Mouse (Mus musculus) liver, embryonic 14.5 days (tissue): ENCODE measurements around the gene Ano10.

Experiments used
- CTCF ChIP-seq: IDR thresholded peaks from 2 replicates; pipeline ENCODE4 v1.5.1; 2016; ENCODE audit warnings: antibody characterized with exemption, low read depth, control low read depth
- EP300 ChIP-seq: IDR thresholded peaks from 2 replicates; pipeline ENCODE4 v1.6.1; 2016; ENCODE audit warnings: antibody characterized with exemption, low read depth

GRCm38 (mm10) chr9:122247430-122248027 is 46.7 kb downstream of the Ano10 start:
- TF ChIP-seq CTCF, result peak; percentile 77
- no peak for TF ChIP-seq EP300
